Mouse (Mus musculus) midbrain, embryonic 14.5 days (tissue): ENCODE measurements at regions not wholly inside any gene's neighbourhood (a gene's known extent, or its start where the extent isn't known, plus 50 kb on each side); places are given as distances from the start of the nearest gene placed in this dataset.
"Not testable (repeated sequence)": the region's sequence is repeated elsewhere in the genome, so short reads cannot be mapped to it uniquely, and the experiment has no call there.

Source experiments
- ATAC-seq: fragments of 200-750 bp; cut with Nextera tagmentation; 2 replicates; pipeline ENCODE4 v1.8.0; 2017; ENCODE audit warnings: moderate number of reproducible peaks, moderate library complexity; ENCODE audit not compliant: low FRiP score, low TSS enrichment
- DNase-seq: peaks from one replicate; pipeline ENCODE4 v3.0.0-alpha.2; 2015
- H3K27ac ChIP-seq: fragments of 300-500 bp; sonication (generic); replicated peaks from 2 replicates; pipeline ENCODE4 v1.5.1; 2014; ENCODE audit warnings: mild to moderate bottlenecking, low read depth, low read length, moderate library complexity
- H3K27me3 ChIP-seq: fragments of 300-500 bp; sonication (generic); 2 replicates; pipeline ENCODE4 v1.6.1; 2014; ENCODE audit warnings: low read length, control low read depth, mixed read lengths; ENCODE audit not compliant: control insufficient read depth, insufficient read depth
- H3K36me3 ChIP-seq: fragments of 300-500 bp; sonication (generic); 2 replicates; pipeline ENCODE4 v1.6.1; 2014; ENCODE audit warnings: low read length, control low read depth; ENCODE audit not compliant: control insufficient read depth, insufficient read depth
- H3K4me1 ChIP-seq: fragments of 300-500 bp; sonication (generic); 2 replicates; pipeline ENCODE4 v1.6.1; 2014; ENCODE audit warnings: mild to moderate bottlenecking, antibody characterized with exemption, low read length, control low read depth; ENCODE audit not compliant: control insufficient read depth, insufficient read depth
- H3K4me2 ChIP-seq: fragments of 300-500 bp; sonication (generic); 2 replicates; pipeline ENCODE4 v1.6.1; 2014; ENCODE audit warnings: mild to moderate bottlenecking, low read length, moderate library complexity
- H3K4me3 ChIP-seq: fragments of 300-500 bp; sonication (generic); replicated peaks from 2 replicates; pipeline ENCODE4 v1.5.1; 2014; ENCODE audit warnings: low read depth, low read length
- H3K9ac ChIP-seq: fragments of 300-500 bp; sonication (generic); replicated peaks from 2 replicates; pipeline ENCODE4 v1.6.1; 2014; ENCODE audit warnings: mild to moderate bottlenecking, low read length, moderate library complexity
- H3K9me3 ChIP-seq: fragments of 300-500 bp; sonication (generic); 2 replicates; pipeline ENCODE4 v1.6.1; 2016; ENCODE audit warnings: low read length, control low read depth, mixed read lengths; ENCODE audit not compliant: control insufficient read depth
- WGBS: fragments of 180-500 bp; shearing (Covaris S2); extraction: QIAGEN DNeasy Blood & Tissue Kit; methylation state at CpG from one replicate; pipeline ENCODE4 v1.1.7; 2014; 5-methylcytosine and 5-hydroxymethylcytosine counted together

GRCm38 (mm10) chr14:26319821-26320220, 62.1 kb downstream of the Duxbl3 start:
- H3K36me3 ChIP-seq, H3K4me3 ChIP-seq, H3K9ac ChIP-seq, H3K4me1 ChIP-seq, DNase-seq, H3K9me3 ChIP-seq, H3K27me3 ChIP-seq, H3K27ac ChIP-seq, ATAC-seq, H3K4me2 ChIP-seq: not testable (repeated sequence)
- WGBS: 77% methylated on average over 2 of the region's 2 CpGs

GRCm38 (mm10) chr14:26320736-26321135, 63.0 kb downstream of the Duxbl3 start:
- Histone ChIP-seq H3K9ac (no peak overlapping the region), H3K9me3 (no peaks in the 10 kb centered on the region), H3K27me3 (no peaks in the 10 kb centered on the region), H3K4me1 (no peaks in the 10 kb centered on the region), H3K4me3 (no peak overlapping the region), H3K4me2 (no peak overlapping the region), H3K27ac (no peak overlapping the region), H3K36me3 (no peaks in the 10 kb centered on the region)
- ATAC-seq: no peak
- DNase-seq: no peak
- WGBS: 94% methylated on average over 3 of the region's 3 CpGs

- Histone ChIP-seq H3K4me1 (no peaks in the 10 kb centered on the region), H3K4me2 (no peak overlapping the region), H3K27ac (no peak overlapping the region), H3K36me3 (no peaks in the 10 kb centered on the region), H3K27me3 (no peaks in the 10 kb centered on the region), H3K9me3 (no peaks in the 10 kb centered on the region), H3K4me3 (no peak overlapping the region), H3K9ac (no peak overlapping the region)
- DNase-seq: peak; percentile 35
- 68% methylated on average over 6 of the region's 6 CpGs for WGBS
- no peak for ATAC-seq
Observed at GRCm38 (mm10) chr14:26328562-26328961, 70.8 kb downstream of the Duxbl3 start.

DNA sequence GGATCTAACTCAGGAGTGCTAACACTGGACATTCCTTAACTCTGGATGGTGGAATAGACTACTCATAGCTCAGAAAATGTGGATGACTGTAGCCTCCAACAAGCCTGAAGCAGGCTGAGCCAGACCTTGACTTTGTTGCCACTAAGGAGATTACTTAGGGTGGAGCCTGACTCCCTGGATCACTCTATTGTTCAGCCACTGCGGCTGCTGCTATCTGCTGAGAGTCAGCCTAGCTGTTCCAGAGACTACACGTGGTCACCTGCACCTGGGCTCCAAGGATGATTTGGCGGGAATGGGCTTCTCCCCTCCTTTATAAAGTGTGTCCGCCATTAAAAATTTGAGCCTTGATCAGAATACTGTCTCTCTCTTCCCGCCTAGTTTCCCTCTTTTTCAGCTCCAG, 83.3 kb downstream of the Duxbl3 start:
- H3K9me3 ChIP-seq: no peaks in the 10 kb centered on the region
- H3K4me3 ChIP-seq: no peak overlapping the region
- no peak overlapping the region for H3K4me2 ChIP-seq
- WGBS: 73% methylated on average over 5 of the region's 5 CpGs
- no peak overlapping the region for H3K27ac ChIP-seq
- H3K27me3 ChIP-seq: no peaks in the 10 kb centered on the region
- DNase-seq (no peak), ATAC-seq (no peak)
- H3K9ac ChIP-seq: no peak overlapping the region
- no peaks in the 10 kb centered on the region for H3K4me1 ChIP-seq
- H3K36me3 ChIP-seq: no peaks in the 10 kb centered on the region

DNA sequence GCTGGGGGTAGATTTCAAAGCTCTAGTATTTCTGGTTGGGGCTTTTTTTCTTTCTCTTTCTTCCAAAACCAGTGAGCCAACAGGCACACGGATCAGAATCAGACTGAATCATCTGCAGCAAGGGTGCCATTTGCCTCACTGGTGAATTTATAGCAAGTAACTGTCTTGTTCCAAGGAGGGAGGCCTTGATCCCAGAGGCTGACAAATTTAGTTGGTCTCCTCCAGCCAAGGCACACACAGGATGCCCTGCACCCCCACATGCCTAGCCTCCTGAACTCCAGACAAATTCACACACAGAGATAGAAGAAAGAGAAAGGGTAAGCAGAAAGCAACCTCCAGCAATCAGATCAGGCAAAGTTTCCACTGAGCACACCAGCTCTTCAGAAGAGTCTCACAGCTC, 87.5 kb downstream of the Duxbl3 start:
- Histone ChIP-seq H3K4me2 (no peak overlapping the region), H3K4me1 (no peaks in the 10 kb centered on the region), H3K9me3 (no peaks in the 10 kb centered on the region), H3K4me3 (no peak overlapping the region), H3K9ac (no peak overlapping the region), H3K27me3 (no peaks in the 10 kb centered on the region), H3K27ac (no peak overlapping the region), H3K36me3 (no peaks in the 10 kb centered on the region)
- ATAC-seq (no peak), DNase-seq (no peak)
- WGBS: 60% methylated on average over 1 of the region's 1 CpGs

DNA sequence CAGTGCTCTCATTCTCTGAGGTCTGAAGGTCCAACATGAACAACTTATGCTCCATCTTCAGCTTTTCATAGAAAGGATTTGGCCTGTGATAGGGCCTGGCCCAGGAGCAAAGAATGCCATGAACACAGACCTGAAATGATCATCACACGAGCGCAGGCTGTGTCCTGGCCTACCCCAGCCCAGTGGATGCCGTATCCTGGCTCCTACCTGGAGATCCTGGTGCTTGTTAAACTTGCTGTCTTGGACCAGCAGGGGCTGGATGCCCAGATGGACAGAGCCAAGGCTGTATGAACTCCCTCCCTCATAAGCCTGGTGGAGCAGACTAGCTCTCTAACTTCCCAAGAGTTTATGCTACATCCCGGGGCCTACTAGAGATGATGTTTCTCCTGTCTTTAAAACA, 89.5 kb downstream of the Duxbl3 start:
- Histone ChIP-seq H3K36me3 (no peaks in the 10 kb centered on the region), H3K9me3 (no peaks in the 10 kb centered on the region), H3K9ac (no peak overlapping the region), H3K27me3 (no peaks in the 10 kb centered on the region), H3K27ac (no peak overlapping the region), H3K4me3 (no peak overlapping the region), H3K4me2 (no peak overlapping the region), H3K4me1 (no peaks in the 10 kb centered on the region)
- no peak for ATAC-seq
- no peak for DNase-seq
- 94% methylated on average over 4 of the region's 4 CpGs for WGBS

DNA sequence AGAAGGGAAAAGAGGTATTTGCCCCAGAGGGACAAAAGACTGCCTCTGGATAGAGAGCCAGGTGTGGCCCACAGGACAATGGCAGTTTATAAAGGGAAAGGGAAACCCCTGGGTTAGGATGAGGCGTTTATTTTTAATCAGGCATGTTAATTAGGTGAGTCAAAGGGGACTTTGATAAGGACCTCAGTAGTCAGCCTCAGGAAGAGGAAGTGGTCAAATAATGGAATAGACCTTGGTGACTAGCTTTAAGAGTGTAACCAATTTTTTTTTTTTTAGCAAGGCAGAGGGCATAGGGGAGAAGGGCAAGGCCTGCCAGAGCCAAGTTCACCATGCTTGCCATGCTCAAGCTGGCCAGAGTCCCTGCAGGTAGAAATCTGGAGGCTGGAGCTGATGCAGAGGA, 95.2 kb downstream of the Duxbl3 start:
- WGBS: 52% methylated on average over 1 of the region's 1 CpGs
- DNase-seq: no peak
- Histone ChIP-seq H3K9me3 (no peaks in the 10 kb centered on the region), H3K4me3 (no peak overlapping the region), H3K9ac (no peak overlapping the region), H3K27ac (no peak overlapping the region), H3K36me3 (no peaks in the 10 kb centered on the region), H3K4me1 (no peaks in the 10 kb centered on the region), H3K27me3 (no peaks in the 10 kb centered on the region), H3K4me2 (no peak overlapping the region)
- no peak for ATAC-seq

- H3K9me3 ChIP-seq: no peaks in the 10 kb centered on the region
- DNase-seq (no peak), ATAC-seq (no peak)
- no peak overlapping the region for H3K4me3 ChIP-seq
- no peak overlapping the region for H3K9ac ChIP-seq
- no peak overlapping the region for H3K4me2 ChIP-seq
- no peak overlapping the region for H3K27ac ChIP-seq
- no peaks in the 10 kb centered on the region for H3K4me1 ChIP-seq
- no peaks in the 10 kb centered on the region for H3K36me3 ChIP-seq
- H3K27me3 ChIP-seq: no peaks in the 10 kb centered on the region
- 64% methylated on average over 6 of the region's 6 CpGs for WGBS
Observed at GRCm38 (mm10) chr14:26357242-26357641, 99.5 kb downstream of the Duxbl3 start.

DNA sequence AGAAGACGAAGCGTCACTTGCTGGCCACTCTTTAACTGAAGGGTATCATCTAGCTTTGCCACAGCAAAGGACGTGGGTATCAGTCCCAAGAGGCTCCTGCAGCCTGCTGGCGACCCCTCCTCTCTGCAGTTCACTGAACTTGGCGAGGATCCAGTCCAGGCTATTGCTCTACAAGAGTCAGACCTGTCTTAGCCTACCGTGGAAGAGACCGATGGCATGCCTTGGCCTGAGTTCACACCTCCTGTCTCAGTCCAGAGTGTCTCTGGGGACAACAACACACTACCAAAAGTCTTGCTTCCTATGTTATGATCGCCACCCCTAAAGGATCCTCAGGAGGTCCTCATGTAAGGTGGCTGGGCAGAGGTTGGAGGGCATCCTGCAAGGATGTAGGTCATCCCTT, 100.2 kb downstream of the Duxbl3 start:
- Histone ChIP-seq H3K27ac (no peak overlapping the region), H3K9me3 (no peaks in the 10 kb centered on the region), H3K27me3 (no peaks in the 10 kb centered on the region), H3K4me2 (no peak overlapping the region), H3K36me3 (no peaks in the 10 kb centered on the region), H3K9ac (no peak overlapping the region), H3K4me3 (no peak overlapping the region), H3K4me1 (no peaks in the 10 kb centered on the region)
- DNase-seq (no peak), ATAC-seq (no peak)
- 86% methylated on average over 8 of the region's 8 CpGs for WGBS
